ENCODE assay signal across 22 mouse cellular contexts in genomic region chr7:118318432-118319135, GRCm38 (mm10).
A peak's percentile ranks its signal among the peaks of the same experiment; 100 is the strongest.
DNase-seq lines count a peak whose midpoint lies in the region; ATAC-seq lines count a peak whose summit lies in the region.
"Had no signal": no experiment of that assay in that cellular context is flagged by ENCODE, and none has a peak within 500 bp of the region (broad histone marks: within the 10 kb centered on the region; RNA-seq: fewer than 3 reads in every experiment).

No protein-coding gene starts in this region.

- H3K4me1 ChIP-seq in intestine, embryonic 15.5 days (replicated peaks), result peaks cover 16% of the 10 kb centered on the region; the same call in 1 of the 2 replicates
- no peaks in the 10 kb centered on the region for H3K4me1 ChIP-seq in stomach, embryonic 15.5 days
- no peaks in the 10 kb centered on the region for H3K4me1 ChIP-seq in hindbrain, embryonic 13.5 days (replicated peaks)
- peaks cover 10% of the 10 kb centered on the region for H3K4me1 ChIP-seq in midbrain, embryonic 10.5 days
- H3K4me1 ChIP-seq: heart, embryonic 10.5 days had no signal

- peak; percentile 84 for ATAC-seq in intestine, embryonic 15.5 days
- peak; percentile 41; the same call in 1 of the 2 replicates for ATAC-seq in stomach, embryonic 15.5 days (ENCODE audit: insufficient read depth, low FRiP score, low read depth)
- ATAC-seq in hindbrain, embryonic 13.5 days (ENCODE audit: low FRiP score), result no peak
- ATAC-seq: activated CD4-positive, CD25-positive, alpha-beta regulatory T cell, adult 4 months; CD4-positive, CD25-positive, alpha-beta regulatory T cell, adult 4 months; forebrain, embryonic 14.5 days; midbrain, embryonic 16.5 days had no signal

- H3K27ac ChIP-seq in intestine, embryonic 15.5 days, result peak overlapping the region; percentile 33; the same call in 1 of the 2 replicates
- H3K27ac ChIP-seq in stomach, embryonic 15.5 days, result peak overlapping the region; percentile 14; the same call in 1 of the 2 replicates
- no peak overlapping the region for H3K27ac ChIP-seq in hindbrain, embryonic 13.5 days
- no peak overlapping the region for H3K27ac ChIP-seq in midbrain, embryonic 10.5 days (replicated peaks)
- H3K27ac ChIP-seq: embryonic facial prominence, embryonic 13.5 days; heart, embryonic 10.5 days had no signal

- H3K4me3 ChIP-seq in intestine, embryonic 15.5 days (replicated peaks), result no peak overlapping the region
- no peak overlapping the region for H3K4me3 ChIP-seq in stomach, embryonic 15.5 days (replicated peaks)
- no peak overlapping the region for H3K4me3 ChIP-seq in hindbrain, embryonic 13.5 days
- no peak overlapping the region for H3K4me3 ChIP-seq in midbrain, embryonic 10.5 days
- H3K4me3 ChIP-seq: embryonic facial prominence, embryonic 13.5 days; heart, embryonic 10.5 days had no signal

- peak overlapping the region; percentile 28; the same call in 1 of the 2 replicates for H3K4me2 ChIP-seq in intestine, embryonic 15.5 days (replicated peaks)
- H3K4me2 ChIP-seq in stomach, embryonic 15.5 days, result no peak overlapping the region
- H3K4me2 ChIP-seq in hindbrain, embryonic 13.5 days, result no peak overlapping the region
- H3K4me2 ChIP-seq: embryonic facial prominence, embryonic 13.5 days had no signal

- H3K36me3 ChIP-seq in intestine, embryonic 15.5 days, result no peaks in the 10 kb centered on the region
- no peaks in the 10 kb centered on the region for H3K36me3 ChIP-seq in stomach, embryonic 15.5 days
- no peaks in the 10 kb centered on the region for H3K36me3 ChIP-seq in hindbrain, embryonic 13.5 days
- H3K36me3 ChIP-seq in midbrain, embryonic 10.5 days, result no peaks in the 10 kb centered on the region
- H3K36me3 ChIP-seq: embryonic facial prominence, embryonic 13.5 days; heart, embryonic 10.5 days had no signal

- no peak overlapping the region for H3K9ac ChIP-seq in intestine, embryonic 15.5 days
- no peak overlapping the region for H3K9ac ChIP-seq in stomach, embryonic 15.5 days
- H3K9ac ChIP-seq in hindbrain, embryonic 13.5 days, result no peak overlapping the region
- H3K9ac ChIP-seq: embryonic facial prominence, embryonic 13.5 days had no signal

- no peaks in the 10 kb centered on the region for H3K9me3 ChIP-seq in intestine, embryonic 15.5 days
- no peaks in the 10 kb centered on the region for H3K9me3 ChIP-seq in stomach, embryonic 15.5 days
- H3K9me3 ChIP-seq in hindbrain, embryonic 13.5 days, result no peaks in the 10 kb centered on the region
- H3K9me3 ChIP-seq in midbrain, embryonic 10.5 days (replicated peaks), result no peaks in the 10 kb centered on the region
- H3K9me3 ChIP-seq: embryonic facial prominence, embryonic 13.5 days; heart, embryonic 10.5 days had no signal

- H3K27me3 ChIP-seq in intestine, embryonic 15.5 days (replicated peaks), result no peaks in the 10 kb centered on the region
- no peaks in the 10 kb centered on the region for H3K27me3 ChIP-seq in stomach, embryonic 15.5 days (replicated peaks)
- H3K27me3 ChIP-seq in hindbrain, embryonic 13.5 days, result no peaks in the 10 kb centered on the region
- H3K27me3 ChIP-seq in midbrain, embryonic 10.5 days (ENCODE audit: low read depth, poor library complexity, severe bottlenecking), result no peaks in the 10 kb centered on the region
- H3K27me3 ChIP-seq: embryonic facial prominence, embryonic 13.5 days had no signal

- 35% methylated on average over 12 of the region's 12 CpGs for WGBS in intestine, embryonic 15.5 days
- WGBS in stomach, embryonic 15.5 days, result 42% methylated on average over 12 of the region's 12 CpGs
- 82% methylated on average over 12 of the region's 12 CpGs for WGBS in hindbrain, embryonic 13.5 days
- WGBS in midbrain, embryonic 10.5 days, result 69% methylated on average over 12 of the region's 12 CpGs

- peak; percentile 11 for DNase-seq in kidney, adult 11 months
- DNase-seq in kidney, postnatal 4 days, result no peak
- peak; percentile 7 to 30 for DNase-seq in kidney, postnatal 36 days
- no peak for DNase-seq in frontal cortex, adult 2 months (ENCODE audit: extremely low spot score in 1 of 2, low spot score in 1 of 2)
- DNase-seq in midbrain, embryonic 10.5 days (ENCODE audit: low spot score), result no peak
- DNase-seq: adrenal gland, postnatal 14 days; cerebellum, adult 9-11 months; gastrocnemius, postnatal 25 days; left cerebral cortex, postnatal 4 days; lung, adult 18-20 months; lung, postnatal 14 days; retina, postnatal 1 day; thymus, postnatal 25 days had no signal

Comparison
In these comparisons a context has a peak if more than half of its experiments do, and no peak if none do; other contexts are left out.
1. DNase-seq: peak in kidney, adult 11 months (single experiment) and kidney, postnatal 36 days (2 of 2); none in kidney, postnatal 4 days (0 of 2), frontal cortex, adult 2 months (0 of 2) and midbrain, embryonic 10.5 days (single experiment).
2. H3K27ac ChIP-seq: peak in intestine, embryonic 15.5 days (single experiment) and stomach, embryonic 15.5 days (single experiment); none in hindbrain, embryonic 13.5 days (single experiment) and midbrain, embryonic 10.5 days (single experiment).